In genomic region chr4:107254414-107254813, GRCm38 (mm10) we compare ENCODE assay signal across 1 mouse cellular context.
TF ChIP-seq lines count a peak whose summit lies in the region.

No protein-coding gene starts in this region.

TF ChIP-seq in MEL, 35 proteins besides CTCF, POLR2A, EP300 and RAD21:
- TF ChIP-seq TCF12 (IDR thresholded peaks at IDR 0.05; ENCODE audit: low read depth, low read length) (no peak), KAT2A (conservative IDR thresholded peaks at IDR 0.05; ENCODE audit: low read depth, low read length) (no peak), MAFK (IDR thresholded peaks at IDR 0.05; ENCODE audit: borderline replicate concordance, low read depth, low read length) (no peak), BHLHE40 (IDR thresholded peaks at IDR 0.05; ENCODE audit: borderline replicate concordance, low read depth, low read length) (no peak), POLR2AphosphoS2 (IDR thresholded peaks at IDR 0.05; ENCODE audit: low read length) (no peak), USF1 (IDR thresholded peaks at IDR 0.05; ENCODE audit: low read depth, low read length) (no peak), NELFE (IDR thresholded peaks at IDR 0.05; ENCODE audit: low read depth, low read length) (no peak), NRF1 (IDR thresholded peaks at IDR 0.05; ENCODE audit: insufficient read depth, low read depth, low read length, poor library complexity, severe bottlenecking) (no peak), GATA1 (IDR thresholded peaks at IDR 0.05; ENCODE audit: low read depth, low read length) (no peak), POLR2AphosphoS5 (IDR thresholded peaks at IDR 0.05; ENCODE audit: borderline replicate concordance, low read depth, low read length) (no peak), SIN3A (IDR thresholded peaks at IDR 0.05; ENCODE audit: low read length) (no peak; the same call in 1 of the 2 replicates), ZNF384 (IDR thresholded peaks at IDR 0.05; ENCODE audit: low read depth, low read length) (no peak), MEF2A (IDR thresholded peaks at IDR 0.05; ENCODE audit: extremely low read depth, insufficient replicate concordance, low read depth, low read length, poor library complexity, severe bottlenecking) (no peak), MYC (IDR thresholded peaks at IDR 0.05; ENCODE audit: low read depth, low read length) (no peak), ZMIZ1 (IDR thresholded peaks at IDR 0.05; ENCODE audit: low read depth, low read length) (no peak), MAZ (IDR thresholded peaks at IDR 0.05; ENCODE audit: low read depth, low read length) (no peak)
